Mouse (Mus musculus) kidney, adult 9 months (tissue): Measurements from ENCODE around the gene Prpf19.

Source experiments
- DNase-seq: peaks from one replicate; pipeline ENCODE4 v3.0.0; 2022

Prpf19 gene

GRCm38 (mm10) chr19:10940097-10940800 is 45.2 kb downstream of the Prpf19 start:
- peak; percentile 74 for DNase-seq

GRCm38 (mm10) chr19:10940801-10941457 is 45.9 kb downstream of the Prpf19 start:
- no peak for DNase-seq

- DNase-seq = no peak
Measured at GRCm38 (mm10) chr19:10943955-10944354, 48.9 kb downstream of the Prpf19 start.

- no peak for DNase-seq
Measured at GRCm38 (mm10) chr19:10946506-10946905, 51.5 kb downstream of the Prpf19 start.

- DNase-seq = no peak
Measured at GRCm38 (mm10) chr19:10947219-10947618, 52.2 kb downstream of the Prpf19 start.

- no peak for DNase-seq
Measured at GRCm38 (mm10) chr19:10948416-10948815, 53.4 kb downstream of the Prpf19 start.

- peak; percentile 97 for DNase-seq
Measured at GRCm38 (mm10) chr19:10949112-10949511, 54.1 kb downstream of the Prpf19 start, which contains the start of gene Ccdc86. Gene Ccdc86, minus strand, starts transcription at chr19:10949266.

- DNase-seq = no peak
Measured at GRCm38 (mm10) chr19:10949558-10949957, 54.5 kb downstream of the Prpf19 start.

GRCm38 (mm10) chr19:10952021-10952939 is 57.2 kb downstream of the Prpf19 start:
- peak; percentile 26 for DNase-seq
